Comparison of ENCODE assay signal across 7 mouse cellular contexts in the genomic region with DNA sequence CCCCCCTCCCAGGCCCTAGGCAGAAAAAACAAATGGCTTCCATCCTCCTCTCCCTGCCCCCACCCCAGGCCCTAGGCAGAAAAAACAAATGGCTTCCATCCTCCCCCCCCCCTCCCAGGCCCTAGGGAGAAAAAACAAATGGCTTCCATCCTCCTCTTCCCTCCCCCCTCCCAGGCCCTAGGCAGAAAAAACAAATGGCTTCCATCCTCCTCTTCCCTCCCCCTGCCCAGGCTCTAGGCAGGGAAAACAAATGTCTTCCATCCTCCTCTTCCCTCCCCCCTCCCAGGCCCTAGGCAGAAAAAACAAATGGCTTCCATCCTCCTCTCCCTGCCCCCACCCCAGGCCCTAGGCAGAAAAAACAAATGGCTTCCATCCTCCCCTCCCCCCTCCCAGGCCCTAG.
A peak's percentile ranks its signal among the peaks of the same experiment; 100 is the strongest.
DNase-seq lines count a peak whose midpoint lies in the region; TF ChIP-seq lines count a peak whose summit lies in the region.
"Not testable (repeated sequence)": the region's sequence is repeated elsewhere in the genome, so short reads cannot be mapped to it uniquely, and the experiment has no call there.

No protein-coding gene starts in this region.

- H3K36me3 ChIP-seq in ES-Bruce4 (ENCODE audit: control insufficient read depth, insufficient read depth, low read length, poor library complexity, severe bottlenecking); embryonic facial prominence, embryonic 10.5 days (replicated peaks): not testable (repeated sequence)

- not testable (repeated sequence) for H3K9ac ChIP-seq in ES-Bruce4 (ENCODE audit: low read depth, poor library complexity, severe bottlenecking)

- not testable (repeated sequence) for H3K4me3 ChIP-seq in ES-Bruce4 (ENCODE audit: low read depth, low read length); embryonic facial prominence, embryonic 10.5 days

- not testable (repeated sequence) for TF ChIP-seq CTCF in ES-Bruce4 (IDR thresholded peaks at IDR 0.05; ENCODE audit: low read depth, low read length)

- TF ChIP-seq EP300 in ES-Bruce4 (IDR thresholded peaks at IDR 0.05; ENCODE audit: insufficient read depth, low read depth, low read length), result 0 out of 2 replicates have a peak, but pooled peaks have one; percentile 11

- not testable (repeated sequence) for H3K9me3 ChIP-seq in ES-Bruce4 (replicated peaks; ENCODE audit: control insufficient read depth, insufficient read depth, low read length, poor library complexity, severe bottlenecking); embryonic facial prominence, embryonic 10.5 days

- H3K27ac ChIP-seq in ES-Bruce4 (ENCODE audit: insufficient read depth, low read length); embryonic facial prominence, embryonic 10.5 days (replicated peaks): not testable (repeated sequence)

- TF ChIP-seq POLR2A in ES-Bruce4 (IDR thresholded peaks at IDR 0.05; ENCODE audit: insufficient read depth, low read length), result not testable (repeated sequence)

- not testable (repeated sequence) for H3K4me1 ChIP-seq in ES-Bruce4 (ENCODE audit: control insufficient read depth, insufficient read depth, low read length); embryonic facial prominence, embryonic 10.5 days

- DNase-seq in NIH3T3 (ENCODE audit: low read depth) (peak; percentile 4), ZHBTc4 (ENCODE audit: low read depth, low spot score) (peak; percentile 77)
- DNase-seq in embryo, embryonic 10.5 days (ENCODE audit: low spot score), result peak; percentile 12
- DNase-seq in embryonic facial prominence, embryonic 10.5 days (ENCODE audit: low spot score), result peak; percentile 20
- DNase-seq in forelimb bud, embryonic 11.5 days (ENCODE audit: low read depth, low spot score), result peak; percentile 10
- peak; percentile 49 for DNase-seq in mesoderm, embryonic 11.5 days (ENCODE audit: low read depth, low spot score)

- not testable (repeated sequence) for H3K27me3 ChIP-seq in ES-Bruce4 (ENCODE audit: control insufficient read depth, insufficient read depth, low read length, poor library complexity, severe bottlenecking)
- H3K27me3 ChIP-seq in embryonic facial prominence, embryonic 10.5 days (replicated peaks; ENCODE audit: low read depth, poor library complexity, severe bottlenecking), result peaks cover 29% of the 10 kb centered on the region

Comparison
In these comparisons a context has a peak if more than half of its experiments do, and no peak if none do; other contexts are left out.
1. DNase-seq: peak in every context shown above with its lines; median percentile 77 in ZHBTc4; 49 in mesoderm, embryonic 11.5 days; 20 in embryonic facial prominence, embryonic 10.5 days; 12 in embryo, embryonic 10.5 days; 10 in forelimb bud, embryonic 11.5 days; 4 in NIH3T3.